Mouse (Mus musculus) MEL (cell line): ENCODE data around the gene Teddm1a. TPM values are rescaled to one million over a fixed set of nuclear protein-coding genes. Genes with fewer than 3 reads are reported as not detected.
A peak's percentile ranks its signal among the peaks of the same experiment; 100 is the strongest.

Experiments
- DNase-seq: peaks from one replicate; pipeline ENCODE4 v3.0.0; 2011; ENCODE audit warnings: low read depth, low spot score
- H3K27ac ChIP-seq: 2 replicates; pipeline ENCODE4 v1.5.1; 2012; ENCODE audit warnings: low read depth, mild to moderate bottlenecking, control low read depth, low read length, moderate library complexity; ENCODE audit not compliant: control insufficient read depth
- H3K27me3 ChIP-seq, 2 experiments: fragments of 150-350 bp in 1 of 2; sonication (generic) in 1 of 2; 2 replicates each; pipeline ENCODE4 v1.6.1; 2012; ENCODE audit warnings: low read length in 2 of 2, mild to moderate bottlenecking in 2 of 2, improper control_type of control experiment in 1 of 2, moderate library complexity in 1 of 2; ENCODE audit not compliant: insufficient read depth in 2 of 2, control insufficient read depth in 1 of 2
- H3K36me3 ChIP-seq, 2 experiments: 2 replicates each; pipeline ENCODE4 v1.6.1; 2012 to 2014; ENCODE audit warnings: low read length in 2 of 2, improper control_type of control experiment in 1 of 2, inconsistent platforms in 1 of 2, mild to moderate bottlenecking in 1 of 2; ENCODE audit not compliant: insufficient read depth in 2 of 2, control insufficient read depth in 1 of 2
- H3K4me1 ChIP-seq, 2 experiments: fragments of 150-350 bp in 1 of 2; sonication (generic) in 1 of 2; 2 replicates each; pipeline ENCODE4 v1.6.1; 2012; ENCODE audit warnings: low read length in 2 of 2, improper control_type of control experiment in 1 of 2, mild to moderate bottlenecking in 1 of 2; ENCODE audit not compliant: insufficient read depth in 2 of 2, control insufficient read depth in 1 of 2
- H3K4me3 ChIP-seq, 2 experiments: fragments of 150-350 bp in 1 of 2; sonication (generic) in 1 of 2; 2 replicates each; pipeline ENCODE4 v1.5.1; 2012; ENCODE audit warnings: low read depth in 2 of 2, low read length in 2 of 2, mild to moderate bottlenecking in 2 of 2, moderate library complexity in 2 of 2, control low read depth in 1 of 2, improper control_type of control experiment in 1 of 2; ENCODE audit not compliant: control insufficient read depth in 1 of 2, insufficient read depth in 1 of 2
- H3K79me2 ChIP-seq: 2 replicates; pipeline ENCODE4 v1.6.1; 2012; ENCODE audit warnings: mild to moderate bottlenecking, low read length, moderate library complexity; ENCODE audit not compliant: control insufficient read depth, poor library complexity, insufficient read depth
- H3K9ac ChIP-seq: 2 replicates; pipeline ENCODE4 v1.6.1; 2012; ENCODE audit warnings: low read depth, mild to moderate bottlenecking, control low read depth, low read length, moderate library complexity; ENCODE audit not compliant: control insufficient read depth, poor library complexity, severe bottlenecking
- H3K9me3 ChIP-seq: fragments of 150-350 bp; sonication (generic); replicated peaks from 2 replicates; pipeline ENCODE4 v1.6.1; 2012; ENCODE audit warnings: mild to moderate bottlenecking, low read length, improper control_type of control experiment, moderate library complexity; ENCODE audit not compliant: insufficient read depth
- CHD1 ChIP-seq: IDR thresholded peaks from 2 replicates; pipeline ENCODE4 v1.6.1; 2012; ENCODE audit warnings: low read depth, mild to moderate bottlenecking, inconsistent platforms, low read length, improper control_type of control experiment
- ELF1 ChIP-seq: IDR thresholded peaks from 2 replicates; pipeline ENCODE4 v1.6.1; 2014; ENCODE audit warnings: low read depth, mild to moderate bottlenecking, inconsistent platforms, low read length, improper control_type of control experiment, moderate library complexity
- EP300 ChIP-seq, 2 experiments: IDR thresholded peaks; 2 replicates each; pipeline ENCODE4 v1.6.1; 2011; ENCODE audit warnings: improper control_type of control experiment in 2 of 2, low read length in 2 of 2, low read depth in 1 of 2, mild to moderate bottlenecking in 1 of 2
- ETS1 ChIP-seq: IDR thresholded peaks from 2 replicates; pipeline ENCODE4 v1.6.1; 2012; ENCODE audit warnings: low read depth, mild to moderate bottlenecking, inconsistent platforms, low read length, improper control_type of control experiment, moderate library complexity
- GATA1 ChIP-seq: IDR thresholded peaks from 2 replicates; pipeline ENCODE4 v1.6.1; 2011; ENCODE audit warnings: low read depth, low read length, improper control_type of control experiment
- HCFC1 ChIP-seq: IDR thresholded peaks from 2 replicates; pipeline ENCODE4 v1.6.1; 2012; ENCODE audit warnings: low read depth, mild to moderate bottlenecking, inconsistent platforms, low read length, improper control_type of control experiment, moderate library complexity
- MAFK ChIP-seq: IDR thresholded peaks from 2 replicates; pipeline ENCODE4 v1.6.1; 2011; ENCODE audit warnings: low read depth, mild to moderate bottlenecking, low read length, improper control_type of control experiment, borderline replicate concordance
- MEF2A ChIP-seq: IDR thresholded peaks from 2 replicates; pipeline ENCODE4 v1.6.1; 2014; ENCODE audit warnings: low read depth, mild to moderate bottlenecking, inconsistent platforms, low read length, improper control_type of control experiment; ENCODE audit not compliant: poor library complexity, insufficient replicate concordance, severe bottlenecking; ENCODE audit errors: extremely low read depth
- MXI1 ChIP-seq: IDR thresholded peaks from 2 replicates; pipeline ENCODE4 v1.6.1; 2011; ENCODE audit warnings: mild to moderate bottlenecking, low read depth, low read length, improper control_type of control experiment
- NELFE ChIP-seq: IDR thresholded peaks from 2 replicates; pipeline ENCODE4 v1.6.1; 2011; ENCODE audit warnings: low read depth, low read length, improper control_type of control experiment
- RCOR1 ChIP-seq: IDR thresholded peaks from 2 replicates; pipeline ENCODE4 v1.6.1; 2012; ENCODE audit warnings: low read depth, mild to moderate bottlenecking, inconsistent platforms, low read length, improper control_type of control experiment
- TAL1 ChIP-seq: IDR thresholded peaks from 2 replicates; pipeline ENCODE4 v1.6.1; 2012; ENCODE audit warnings: mild to moderate bottlenecking, inconsistent platforms, low read length, moderate library complexity, mixed read lengths
- polyA plus RNA-seq, 2 experiments: library from polyadenylated mRNA; stranded (reverse) in 1 of 2; unstranded in 1 of 2; fragments of >175 nt in 1 of 2; fragments of >200 nt in 1 of 2; gene quantifications; 2 replicates each; pipeline versions ENCODE4 v1.2.1 to v1.2.4; 2012; ENCODE audit warnings: low replicate concordance in 2 of 2, low read depth in 1 of 2; ENCODE audit not compliant: insufficient read length in 2 of 2, insufficient read depth in 1 of 2, missing spikeins in 1 of 2
- total RNA-seq: library from RNA; depleted of rRNA; stranded (reverse); fragments of 300-350 nt; gene quantifications from 2 replicates; pipeline ENCODE4 v1.2.3, GENCODE M21; 2012

Teddm1a gene
- total and polyA plus RNA-seq, 3 experiments: not detected

DNA sequence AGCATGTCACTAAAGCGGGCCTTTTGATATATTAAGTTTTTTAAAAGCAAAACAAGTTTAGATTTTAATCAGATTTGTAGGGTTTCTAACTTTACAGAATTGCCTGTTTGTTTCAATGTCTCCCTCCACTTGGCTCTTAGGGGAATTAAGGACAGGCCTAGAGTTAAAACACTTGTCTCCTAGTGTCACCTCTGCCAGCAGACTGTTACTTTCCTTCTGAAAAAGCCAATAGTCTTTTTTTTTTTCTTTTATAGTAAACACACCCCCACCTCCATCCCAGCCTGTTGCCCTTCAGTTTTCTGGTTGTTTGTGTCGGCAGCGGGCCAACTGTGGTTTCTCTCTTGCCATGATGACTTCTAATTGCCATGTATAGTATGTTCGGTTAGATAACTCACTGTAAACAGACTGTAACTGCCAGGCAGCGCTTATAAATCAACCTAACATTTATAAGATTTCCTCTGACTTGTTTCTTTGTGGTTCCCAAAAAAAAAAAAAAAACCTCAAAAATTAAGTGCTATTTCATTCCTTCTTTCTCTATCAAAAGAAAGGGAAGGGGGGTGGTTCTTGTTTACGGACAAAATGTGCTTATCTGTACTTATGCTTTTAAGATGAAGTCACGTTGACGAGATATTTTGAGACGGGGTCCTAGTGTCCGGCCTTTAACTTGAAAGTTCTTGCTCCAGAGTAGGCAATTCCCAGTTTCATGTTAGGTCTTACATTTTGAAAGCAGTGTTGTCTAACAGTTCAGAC lies 17.8 kb downstream of the Teddm1a start (continued):
- TF ChIP-seq MAFK (0 out of 2 replicates have a peak, but pooled peaks have one; percentile 55), RCOR1 (peak; percentile 81)
- TF ChIP-seq, all 39 proteins: peak for 22

DNA sequence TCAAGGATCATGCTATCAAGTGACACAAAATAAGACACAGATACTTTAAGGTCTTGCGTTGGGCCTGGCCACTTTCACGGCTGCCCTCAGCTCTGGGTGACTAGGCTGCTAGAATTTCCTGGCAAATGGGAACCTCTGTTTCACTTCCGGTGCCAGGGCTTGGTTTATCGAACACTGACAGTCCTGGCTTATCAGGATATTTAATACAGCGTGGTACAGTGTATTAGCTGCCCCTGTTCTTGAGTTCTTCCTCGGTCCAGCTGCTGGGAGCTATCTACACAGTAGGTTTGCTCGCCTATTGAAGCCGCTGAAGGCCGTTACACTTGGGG lies 18.4 kb downstream of the Teddm1a start:
- DNase-seq: peak; percentile 69
- Histone ChIP-seq H3K79me2 (no peaks in the 10 kb centered on the region), H3K27ac (peak overlapping the region; percentile 87), H3K36me3 (peaks cover 6 to 13% of the 10 kb centered on the region in 2 experiments), H3K9ac (peak overlapping the region; percentile 48), H3K4me3 (peak overlapping the region; percentile 6 to 15), H3K27me3 (no peaks in the 10 kb centered on the region), H3K9me3 (no peaks in the 10 kb centered on the region), H3K4me1 (peaks cover 2 to 14% of the 10 kb centered on the region in 2 experiments; a peak in 3 of 4 replicates)
- TF ChIP-seq HCFC1: no peak
- no peak for TF ChIP-seq MEF2A
- peak; percentile 5; the same call in 1 of the 2 replicates for TF ChIP-seq MXI1
- 0 out of 2 replicates have a peak, but pooled peaks have one; percentile 39 for TF ChIP-seq NELFE
- 0 out of 2 replicates have a peak, but pooled peaks have one; percentile 19 for TF ChIP-seq ELF1
- TF ChIP-seq EP300 (IDR thresholded peaks at IDR 0.05; ENCODE audit: low read depth in 1 of 2, low read length in 2 of 2): peak; percentile 2 to 28; a peak in 2 of 4 replicates
- peak; percentile 31; the same call in 1 of the 2 replicates for TF ChIP-seq GATA1
- peak; percentile 30 for TF ChIP-seq TAL1

DNA sequence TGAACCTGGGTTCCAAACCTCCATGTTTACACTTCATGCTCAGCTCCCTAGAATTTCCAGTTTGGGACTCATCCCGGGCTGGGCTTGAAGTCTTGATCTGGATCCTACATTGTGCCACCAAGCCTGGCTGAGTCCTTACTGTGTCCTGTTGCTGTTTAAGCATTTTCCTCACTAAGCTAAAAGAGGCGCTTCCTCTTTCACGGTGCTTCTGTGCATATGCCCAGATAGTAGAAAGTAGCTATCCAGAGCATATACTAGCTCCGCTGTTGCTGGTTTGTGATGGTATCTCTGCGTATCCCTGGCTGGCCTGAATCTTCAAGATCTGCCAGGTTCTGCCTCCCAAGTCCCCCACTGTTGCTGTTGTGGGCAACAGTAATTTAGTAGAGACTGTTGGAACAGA lies 18.9 kb downstream of the Teddm1a start:
- no peaks in the 10 kb centered on the region for H3K79me2 ChIP-seq
- peak; percentile 76 for DNase-seq
- H3K4me1 ChIP-seq: peaks cover 2 to 14% of the 10 kb centered on the region in 2 experiments; a peak in 3 of 4 replicates
- H3K36me3 ChIP-seq: peaks cover 6 to 13% of the 10 kb centered on the region in 2 experiments
- H3K27me3 ChIP-seq: no peaks in the 10 kb centered on the region
- H3K4me3 ChIP-seq: peak overlapping the region; percentile 6 to 15
- peak overlapping the region; percentile 47 for H3K9ac ChIP-seq
- peak overlapping the region; percentile 87 for H3K27ac ChIP-seq
- H3K9me3 ChIP-seq: no peaks in the 10 kb centered on the region
- TF ChIP-seq EP300 (IDR thresholded peaks at IDR 0.05; ENCODE audit: low read depth in 1 of 2, low read length in 2 of 2) (peak; percentile 14 to 50; a peak in 1 of 4 replicates), GATA1 (peak; percentile 53), CHD1 (no peak), ETS1 (0 out of 2 replicates have a peak, but pooled peaks have one; percentile 41)
- TF ChIP-seq, all 39 proteins: peak for 3
